Mouse (Mus musculus) v-Abl transformed pro-B cells (cell line): ENCODE results near the gene Ss18l1.

Experiments used
- in situ Hi-C, 2 experiments: fragments of 400-800 bp; cut with MboI; formaldehyde crosslinking; loops; one replicate each; pipeline ENCODE4 v1.15.1; 2025; ENCODE audit not compliant: unreplicated experiment in 2 of 2

The Ss18l1 gene

DNA sequence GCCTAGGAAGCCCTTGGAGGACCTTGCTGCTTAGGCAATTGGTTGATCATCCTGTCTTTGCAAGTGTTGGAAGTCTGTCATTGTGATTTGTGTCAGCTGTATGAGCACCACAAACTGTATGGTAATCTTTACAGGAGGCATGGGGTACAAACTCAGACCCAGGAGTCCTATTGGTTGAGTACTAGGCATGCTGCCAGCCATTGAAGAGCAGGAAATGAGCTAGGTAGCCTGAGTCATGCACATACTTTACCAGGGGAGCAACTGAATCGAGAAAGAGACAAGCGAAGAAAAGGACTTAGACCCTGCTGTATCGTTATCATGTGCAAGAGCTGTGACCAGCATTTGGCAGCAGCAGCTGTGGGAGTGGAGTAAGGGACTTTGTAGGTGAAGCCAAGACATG, 9.4 kb upstream of the Ss18l1 start:
- in situ Hi-C loops, result loop anchor here (5.0 to 25.0 kb wide), 2 partner anchors 61 to 554 kb away; partner anchors contain the start of genes Col9a3 (in 1 of the 2), Mrgbp (in 1 of the 2) and Ogfr (in 1 of the 2)

DNA sequence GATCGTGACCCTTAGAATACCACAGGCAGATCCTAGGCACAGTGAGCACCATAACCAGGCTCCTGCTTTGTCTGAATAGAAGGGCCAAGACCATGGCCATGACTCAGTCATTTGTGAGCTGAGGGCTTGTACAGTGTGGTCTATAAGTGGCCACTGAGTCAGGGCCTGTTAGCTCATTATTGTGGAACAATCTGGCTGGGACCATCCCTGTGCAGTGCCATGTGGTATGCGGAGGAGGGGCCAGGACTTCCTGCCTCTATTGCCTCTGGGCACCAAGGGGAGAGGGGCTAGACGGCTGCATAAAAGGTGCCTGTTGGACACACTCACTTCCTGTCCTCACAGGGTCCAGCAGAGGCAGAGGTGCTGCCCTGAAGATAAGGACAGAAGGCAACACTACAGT, 8.4 kb upstream of the Ss18l1 start:
- in situ Hi-C loops, result loop anchor here (5.0 to 25.0 kb wide), 2 partner anchors 62 to 553 kb away; partner anchors contain the start of genes Col9a3 (in 1 of the 2), Mrgbp (in 1 of the 2) and Ogfr (in 1 of the 2)

- in situ Hi-C loops, result loop anchor here (5.0 to 25.0 kb wide), 2 partner anchors 62 to 553 kb away; partner anchors contain the start of genes Col9a3 (in 1 of the 2), Mrgbp (in 1 of the 2) and Ogfr (in 1 of the 2)
Observed at GRCm38 (mm10) chr2:180034753-180035152, 7.6 kb upstream of the Ss18l1 start.

GRCm38 (mm10) chr2:180040406-180040805, 1.9 kb upstream of the Ss18l1 start:
- in situ Hi-C loops, result loop anchor here (10.0 to 25.0 kb wide), 2 partner anchors 214 to 547 kb away; partner anchors contain the start of genes Rps21 (in 2 of the 2), Col9a3 (in 1 of the 2), Mrgbp (in 1 of the 2) and Ogfr (in 1 of the 2)

DNA sequence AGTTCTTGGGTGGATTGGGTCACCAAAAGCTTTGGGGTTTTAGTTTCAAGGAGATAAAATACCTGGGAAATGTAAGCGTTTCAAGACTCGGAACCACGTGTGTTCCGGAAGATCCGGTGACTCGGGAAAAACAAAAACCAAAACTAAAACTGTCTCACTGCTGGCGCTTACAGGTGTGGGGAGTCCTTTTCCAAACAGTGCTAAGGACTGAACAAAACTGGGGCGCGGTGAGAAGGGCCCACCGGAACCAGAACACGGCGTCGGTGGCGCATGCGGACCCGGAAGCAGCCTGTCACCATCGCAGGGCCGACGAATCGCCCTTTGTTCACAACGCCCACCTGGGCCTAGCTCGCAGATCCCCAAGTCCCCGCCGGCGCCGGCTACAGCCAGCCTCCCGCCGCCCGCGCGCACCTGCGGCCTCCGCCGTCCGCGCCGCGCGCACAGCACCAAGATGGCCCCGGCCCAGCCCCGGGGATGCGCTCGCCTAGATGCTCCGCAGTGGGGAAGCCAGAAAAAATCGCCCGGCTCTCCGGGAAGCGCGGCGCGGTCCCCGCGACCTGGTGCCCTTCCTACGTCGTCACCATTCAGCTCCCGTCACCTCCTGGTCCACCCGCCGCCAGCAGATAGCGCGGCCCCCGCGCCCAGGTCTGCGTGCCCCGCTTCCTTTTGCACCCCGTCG, 593 bp upstream of the Ss18l1 start:
- in situ Hi-C loops, result loop anchor here (10.0 to 25.0 kb wide), 2 partner anchors 213 to 546 kb away; partner anchors contain the start of genes Rps21 (in 2 of the 2), Col9a3 (in 1 of the 2), Mrgbp (in 1 of the 2) and Ogfr (in 1 of the 2)

DNA sequence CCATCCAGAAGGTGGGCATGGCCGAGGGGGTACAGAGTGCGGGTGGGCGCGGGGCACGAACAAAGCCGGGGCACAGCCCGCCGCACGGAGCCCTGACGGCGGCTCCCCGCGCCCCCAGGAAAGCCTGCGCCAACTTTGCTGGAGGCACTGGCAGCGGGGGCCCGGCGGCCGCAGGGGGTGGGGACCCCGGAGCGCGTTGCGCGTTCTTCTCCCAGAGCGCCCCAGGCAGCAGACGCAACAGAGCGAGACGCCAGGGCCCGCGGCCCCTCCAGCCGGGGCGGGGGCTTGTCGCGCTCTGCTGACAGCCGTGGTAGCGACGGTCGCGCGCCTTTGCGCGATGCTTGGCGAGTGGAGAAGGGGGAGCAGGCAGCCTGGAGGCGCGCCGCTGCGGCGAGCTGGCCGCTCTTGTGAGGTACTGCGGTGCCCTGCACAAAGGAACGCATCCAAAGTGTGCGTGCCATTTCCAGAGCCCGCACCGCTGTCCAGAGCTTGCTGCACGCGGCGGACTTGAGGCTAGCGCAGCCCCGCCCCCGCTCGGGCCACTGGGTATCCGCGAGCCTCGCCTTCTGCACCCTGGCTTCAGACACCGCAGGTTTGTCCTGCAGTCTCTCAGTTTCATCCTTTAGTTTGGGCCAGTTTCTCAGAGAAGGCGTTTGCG, 678 bp downstream of the Ss18l1 start:
- in situ Hi-C loops, result loop anchor here (10.0 to 25.0 kb wide), 2 partner anchors 212 to 544 kb away; partner anchors contain the start of genes Rps21 (in 2 of the 2), Col9a3 (in 1 of the 2), Mrgbp (in 1 of the 2) and Ogfr (in 1 of the 2)

- in situ Hi-C loops, result loop anchor here (5.0 to 25.0 kb wide), 4 partner anchors 77 to 542 kb away; partner anchors contain the start of genes Rps21 (in 2 of the 2), Col9a3 (in 1 of the 2), Mrgbp (in 1 of the 2) and Ogfr (in 1 of the 2)
Observed at GRCm38 (mm10) chr2:180045283-180045682, 3.0 kb downstream of the Ss18l1 start.

DNA sequence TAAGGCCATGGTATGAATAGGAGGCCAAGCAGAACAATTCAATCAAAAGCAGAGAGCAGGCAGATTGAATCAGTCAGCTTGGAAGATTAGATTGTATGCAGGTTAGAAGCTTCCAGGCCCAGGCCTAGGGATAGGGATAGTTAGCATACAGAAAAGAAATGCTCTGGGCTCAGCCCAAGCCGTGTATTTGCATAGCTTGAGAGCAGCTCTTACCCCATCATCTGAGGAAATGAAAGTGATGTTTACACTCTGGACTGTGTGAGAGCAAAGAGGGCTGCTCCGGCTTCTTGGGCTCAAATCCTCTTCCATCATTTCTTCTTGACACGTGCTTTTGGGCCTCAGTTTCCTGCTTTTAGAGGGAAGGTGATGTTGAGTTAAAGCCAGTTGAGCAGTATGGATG, 5.3 kb downstream of the Ss18l1 start:
- in situ Hi-C loops, result loop anchor here (5.0 to 25.0 kb wide), 4 partner anchors 75 to 540 kb away; partner anchors contain the start of genes Rps21 (in 2 of the 2), Col9a3 (in 1 of the 2), Mrgbp (in 1 of the 2) and Ogfr (in 1 of the 2)

GRCm38 (mm10) chr2:180047980-180048635, 5.8 kb downstream of the Ss18l1 start:
- in situ Hi-C loops, result loop anchor here (5.0 to 25.0 kb wide), 4 partner anchors 74 to 539 kb away; partner anchors contain the start of genes Rps21 (in 2 of the 2), Col9a3 (in 1 of the 2), Mrgbp (in 1 of the 2) and Ogfr (in 1 of the 2)

- in situ Hi-C loops, result loop anchor here in 1 of 2 experiments (5.0 kb wide), 1 partner anchor 76 kb away; no protein-coding TSS in a partner anchor
Observed at GRCm38 (mm10) chr2:180050986-180051385, 8.7 kb downstream of the Ss18l1 start.

GRCm38 (mm10) chr2:180051986-180052733, 9.9 kb downstream of the Ss18l1 start:
- in situ Hi-C loops, result loop anchor here in 1 of 2 experiments (5.0 kb wide), 1 partner anchor 75 kb away; no protein-coding TSS in a partner anchor

GRCm38 (mm10) chr2:180053001-180053400, 10.7 kb downstream of the Ss18l1 start:
- in situ Hi-C loops, result loop anchor here in 1 of 2 experiments (5.0 kb wide), 1 partner anchor 74 kb away; no protein-coding TSS in a partner anchor

DNA sequence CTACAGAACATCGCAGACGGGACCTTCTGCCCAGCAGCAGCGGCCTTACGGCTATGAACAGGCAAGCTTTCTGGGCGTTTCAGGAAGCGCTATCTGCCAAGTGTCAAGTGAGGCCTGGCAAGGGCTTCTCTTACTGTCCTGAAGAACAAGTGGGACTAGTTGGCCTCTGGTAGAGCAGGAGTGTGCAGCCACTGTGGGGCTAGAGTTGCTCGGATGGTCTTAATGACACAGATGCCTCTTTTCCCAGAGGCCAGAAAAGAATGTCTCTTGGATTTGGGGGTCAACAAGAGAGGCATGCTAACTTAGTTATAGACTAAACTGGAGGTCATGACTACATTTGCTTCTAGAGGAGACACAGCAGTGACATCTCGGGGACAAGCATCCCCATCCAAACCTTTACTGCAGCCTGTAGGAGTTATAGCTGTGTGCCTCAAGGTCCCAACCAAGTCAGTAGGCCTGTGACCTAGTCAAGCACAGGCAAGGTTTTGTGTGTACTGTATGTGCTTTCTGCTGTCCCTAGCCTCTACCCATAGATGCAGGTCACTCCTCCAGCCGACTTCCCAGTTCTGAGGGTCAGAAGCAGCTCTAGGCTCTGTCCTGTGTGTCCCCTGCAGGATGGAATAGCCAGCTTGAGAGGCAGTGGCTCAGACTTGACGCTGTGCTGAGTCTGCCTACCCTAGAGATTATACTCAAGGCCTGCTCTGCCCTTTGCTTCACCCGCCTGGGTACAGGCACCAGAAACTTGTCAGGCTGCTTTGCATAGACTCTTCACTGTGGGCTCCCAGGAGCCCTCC, 21.2 kb downstream of the Ss18l1 start:
- in situ Hi-C loops, result no loop called here

GRCm38 (mm10) chr2:180069770-180070480, 27.6 kb downstream of the Ss18l1 start:
- in situ Hi-C loops, result no loop called here

DNA sequence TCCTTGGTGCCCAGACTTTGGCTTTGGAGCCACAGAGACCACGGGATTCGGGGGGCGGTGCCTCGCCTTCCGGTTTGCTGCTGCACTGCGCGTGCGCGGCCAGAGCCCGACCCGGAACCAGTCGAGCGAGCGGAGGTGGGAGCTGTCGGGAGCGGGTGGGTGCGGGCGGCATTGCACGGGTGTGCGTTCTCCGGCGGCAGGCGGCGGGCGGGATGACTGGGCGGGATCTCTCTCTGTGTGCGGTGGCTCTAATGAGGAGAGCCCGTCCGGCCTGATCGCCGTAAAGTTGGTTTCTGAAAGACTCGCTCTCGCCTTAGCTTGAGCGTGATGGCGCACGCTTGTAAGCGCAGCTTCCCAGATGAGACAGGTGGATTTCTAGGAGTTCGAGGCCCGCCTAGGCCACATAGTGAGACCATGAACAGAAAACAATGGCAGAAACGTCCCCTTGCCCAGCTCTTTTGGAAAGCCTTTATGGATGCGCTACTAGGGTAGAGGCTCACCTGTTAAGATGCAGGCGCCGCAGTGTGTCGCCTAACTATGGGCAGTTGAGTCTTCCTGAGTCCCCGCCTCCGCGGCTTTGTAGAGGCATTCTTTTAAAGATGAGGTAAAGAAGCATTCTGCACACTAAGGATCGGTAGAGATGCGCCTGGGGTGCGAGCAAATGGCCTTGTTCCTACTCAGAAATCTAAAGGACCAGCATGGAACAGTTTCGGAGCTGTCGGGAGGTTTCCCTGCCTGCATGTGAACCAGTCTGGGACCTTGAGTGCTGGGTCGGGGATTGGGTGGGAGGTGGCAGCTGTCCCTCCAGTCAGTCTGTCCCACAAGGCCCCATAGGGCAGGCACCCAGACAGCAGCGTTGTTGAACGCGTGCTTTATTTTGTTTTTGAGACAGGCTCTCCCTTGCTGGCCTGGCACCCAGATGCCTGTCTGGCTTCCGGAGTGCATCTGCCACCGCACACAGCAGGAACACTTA, 28.5 kb downstream of the Ss18l1 start, which contains the start of gene Mtg2:
Gene Mtg2, plus strand, starts transcription at position 108 of the 973 bp plus-strand sequence.
- in situ Hi-C loops, result no loop called here

DNA sequence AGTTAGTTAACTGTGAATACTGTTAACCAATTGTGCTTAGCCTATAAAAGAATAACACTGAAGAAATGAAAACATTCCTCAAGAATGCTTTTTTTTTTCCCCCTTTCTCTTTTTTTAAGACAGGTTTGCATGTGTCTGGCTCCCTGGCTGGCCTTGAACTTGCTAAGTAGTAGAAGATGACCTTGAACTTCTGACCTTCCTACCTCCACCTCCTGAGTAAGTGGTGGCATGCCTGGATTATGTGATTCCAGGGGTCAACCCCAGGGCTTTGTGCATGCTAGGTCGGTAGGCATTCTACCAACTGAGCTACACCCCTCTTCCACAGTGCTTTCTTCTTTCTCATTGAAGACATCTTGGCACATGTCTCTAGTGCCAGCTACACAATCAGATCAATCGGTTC, 29.4 kb downstream of the Ss18l1 start:
- in situ Hi-C loops, result no loop called here
